Mouse (Mus musculus): ENCODE measurements around the gene Aurka.

DNA sequence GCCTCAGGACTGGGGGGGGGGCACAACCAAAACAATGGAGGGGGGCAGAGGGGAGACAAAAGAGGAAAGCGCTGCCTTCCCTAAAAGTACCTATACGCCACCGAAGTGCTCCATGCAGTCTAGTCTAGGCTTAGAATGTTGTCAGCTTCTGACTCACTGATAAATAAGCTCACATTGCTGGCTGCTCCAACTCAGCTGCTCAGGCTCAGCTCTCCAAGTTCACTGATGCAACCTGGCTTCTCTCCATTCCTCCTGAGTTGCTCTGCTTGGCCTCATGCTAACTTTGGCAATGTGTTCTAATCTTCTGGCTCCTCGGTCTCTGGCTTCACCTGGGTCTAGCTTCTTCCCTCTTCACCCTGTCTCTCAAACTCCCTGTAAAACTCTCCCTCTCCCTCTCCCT, 6.2 kb upstream of the Aurka start:
- TF ChIP-seq CTCF (IDR thresholded peaks at IDR 0.05; ENCODE audit: low read depth) (no peak), EP300 (optimal IDR thresholded peaks at IDR 0.05) (no peak)
